Mouse (Mus musculus) neural tube, embryonic 15.5 days (tissue): ENCODE results near the gene Sirpa. TPM values are rescaled to one million over a fixed set of nuclear protein-coding genes. Genes with fewer than 3 reads are reported as not detected.

Source experiments
- ATAC-seq: fragments of 200-750 bp; cut with Nextera tagmentation; 2 replicates; pipeline ENCODE4 v1.8.0; 2017; ENCODE audit warnings: mild to moderate bottlenecking, moderate TSS enrichment, moderate library complexity; ENCODE audit not compliant: low FRiP score
- H3K27ac ChIP-seq: fragments of 300-500 bp; sonication (generic); replicated peaks from 2 replicates; pipeline ENCODE4 v1.5.1; 2015; ENCODE audit warnings: mild to moderate bottlenecking, inconsistent platforms
- H3K27me3 ChIP-seq: fragments of 300-500 bp; sonication (generic); replicated peaks from 2 replicates; pipeline ENCODE4 v1.6.1; 2015; ENCODE audit warnings: inconsistent platforms
- H3K36me3 ChIP-seq: fragments of 300-500 bp; sonication (generic); 2 replicates; pipeline ENCODE4 v1.6.1; 2015; ENCODE audit warnings: inconsistent platforms
- H3K4me1 ChIP-seq: fragments of 300-500 bp; sonication (generic); 2 replicates; pipeline ENCODE4 v1.6.1; 2015; ENCODE audit warnings: inconsistent platforms
- H3K4me2 ChIP-seq: fragments of 300-500 bp; sonication (generic); 2 replicates; pipeline ENCODE4 v1.6.1; 2015; ENCODE audit warnings: inconsistent platforms, mild to moderate bottlenecking, moderate library complexity
- H3K4me3 ChIP-seq: fragments of 300-500 bp; sonication (generic); replicated peaks from 2 replicates; pipeline ENCODE4 v1.5.1; 2015; ENCODE audit warnings: mild to moderate bottlenecking, inconsistent platforms
- H3K9ac ChIP-seq: fragments of 300-500 bp; sonication (generic); replicated peaks from 2 replicates; pipeline ENCODE4 v1.6.1; 2015; ENCODE audit warnings: mild to moderate bottlenecking, inconsistent platforms
- H3K9me3 ChIP-seq: fragments of 300-500 bp; sonication (generic); replicated peaks from 2 replicates; pipeline ENCODE4 v1.6.1; 2016; ENCODE audit warnings: inconsistent platforms
- WGBS: fragments of 180-500 bp; shearing (Covaris S2); methylation state at CpG from one replicate; pipeline ENCODE4 v1.1.7; 2015; ENCODE audit warnings: mixed read lengths; 5-methylcytosine and 5-hydroxymethylcytosine counted together
- polyA plus RNA-seq: library from polyadenylated mRNA; unstranded; fragments of >200 nt; fragmentation: Nextera tagmentation; extraction: Ambion mirVana; gene quantifications from 2 replicates; pipeline ENCODE4 v1.2.1, GENCODE M21; 2015

Sirpa gene
- polyA plus RNA-seq, 1 experiment from 2014 or later: 31.4 TPM

DNA sequence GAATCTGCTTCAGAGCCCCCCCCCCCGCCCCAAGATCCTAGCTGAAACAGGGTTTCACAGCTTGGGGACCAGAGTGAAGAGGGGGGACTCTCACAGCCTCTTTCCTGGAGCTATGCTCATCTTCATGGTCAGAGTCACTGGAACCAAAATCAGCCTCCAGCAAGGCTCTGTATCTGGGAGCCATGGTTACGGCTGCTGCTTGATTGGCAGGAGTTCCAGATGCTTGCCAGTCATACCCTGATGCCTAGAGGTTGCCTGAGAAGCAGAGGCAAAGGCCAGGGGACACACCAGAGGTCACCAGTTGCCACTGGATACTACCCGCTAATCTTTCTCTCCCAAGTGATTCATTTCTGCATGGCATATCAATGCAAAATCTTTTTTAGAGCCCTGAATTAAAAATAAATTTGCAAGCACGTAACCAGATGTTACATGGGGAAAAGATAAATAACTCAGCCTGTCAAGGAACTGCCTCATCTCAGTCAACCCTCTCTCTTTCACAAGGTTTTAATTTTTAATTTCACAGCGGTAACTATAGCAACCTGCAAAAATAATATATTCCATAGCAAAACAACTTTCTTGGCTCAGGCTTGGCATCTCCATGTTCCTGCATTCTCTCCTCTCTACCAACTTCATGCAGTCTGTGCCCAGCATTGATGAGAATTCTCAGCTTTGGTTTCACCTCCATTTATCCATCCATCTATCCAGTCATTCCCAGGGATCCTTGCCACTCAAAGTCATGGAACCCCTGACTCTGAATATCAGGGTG, 28.5 kb upstream of the Sirpa start:
- no peak overlapping the region for H3K27ac ChIP-seq

DNA sequence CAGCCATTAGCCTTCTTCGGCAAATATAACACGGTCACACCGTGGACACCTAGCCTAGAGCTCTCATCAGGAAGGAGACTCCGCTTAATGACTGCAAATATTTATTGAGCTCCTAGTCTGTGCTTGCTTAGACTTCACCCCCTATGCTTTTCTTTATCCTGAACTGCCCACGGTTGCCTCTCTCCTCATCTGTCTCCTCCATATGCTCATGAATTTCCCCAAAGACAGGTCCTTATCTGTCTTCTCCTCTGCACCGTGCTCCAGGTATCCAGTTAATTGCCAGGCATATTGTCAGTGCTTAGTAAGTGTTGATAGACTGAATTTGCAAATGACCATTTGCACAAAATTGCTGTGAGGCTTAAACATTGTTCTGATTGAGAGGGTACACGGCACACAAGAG, 23.5 kb upstream of the Sirpa start:
- Histone ChIP-seq H3K4me2 (no peak overlapping the region), H3K4me3 (no peak overlapping the region), H3K9ac (no peak overlapping the region), H3K36me3 (no peaks in the 10 kb centered on the region), H3K9me3 (no peaks in the 10 kb centered on the region), H3K4me1 (peaks cover 10% of the 10 kb centered on the region), H3K27ac (no peak overlapping the region), H3K27me3 (no peaks in the 10 kb centered on the region)
- WGBS: 84% methylated on average over 7 of the region's 7 CpGs
- no peak for ATAC-seq

More for the DNA sequence above, 28.5 kb upstream of the Sirpa start:
- ATAC-seq: no peak
- Histone ChIP-seq H3K4me3 (no peak overlapping the region), H3K36me3 (no peaks in the 10 kb centered on the region), H3K9ac (no peak overlapping the region), H3K27me3 (no peaks in the 10 kb centered on the region), H3K4me2 (no peak overlapping the region), H3K9me3 (no peaks in the 10 kb centered on the region), H3K4me1 (0 out of 2 replicates have a peak, but pooled peaks cover 3% of the 10 kb centered on the region)
- WGBS: 73% methylated on average over 5 of the region's 5 CpGs

DNA sequence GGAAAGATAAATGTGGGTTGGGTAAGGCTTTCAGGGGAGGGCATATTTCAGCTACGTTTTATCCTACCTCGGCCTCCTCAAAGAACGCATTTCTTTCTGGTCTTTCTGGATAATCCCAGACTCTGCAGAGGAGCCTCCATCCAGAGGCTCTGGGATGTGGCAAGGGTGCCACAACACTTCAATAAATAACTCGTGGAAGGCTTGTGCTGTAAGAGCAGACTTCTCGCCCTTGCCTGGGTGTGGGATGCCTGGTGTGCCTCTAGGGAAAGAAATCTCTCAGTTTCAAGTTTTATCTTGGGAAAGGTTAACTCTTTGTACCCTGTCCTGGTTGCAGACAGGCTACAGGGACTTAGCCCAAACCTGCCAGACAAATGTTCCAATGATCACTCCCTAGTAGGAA, 23.1 kb upstream of the Sirpa start:
- ATAC-seq: no peak
- H3K27me3 ChIP-seq: no peaks in the 10 kb centered on the region

DNA sequence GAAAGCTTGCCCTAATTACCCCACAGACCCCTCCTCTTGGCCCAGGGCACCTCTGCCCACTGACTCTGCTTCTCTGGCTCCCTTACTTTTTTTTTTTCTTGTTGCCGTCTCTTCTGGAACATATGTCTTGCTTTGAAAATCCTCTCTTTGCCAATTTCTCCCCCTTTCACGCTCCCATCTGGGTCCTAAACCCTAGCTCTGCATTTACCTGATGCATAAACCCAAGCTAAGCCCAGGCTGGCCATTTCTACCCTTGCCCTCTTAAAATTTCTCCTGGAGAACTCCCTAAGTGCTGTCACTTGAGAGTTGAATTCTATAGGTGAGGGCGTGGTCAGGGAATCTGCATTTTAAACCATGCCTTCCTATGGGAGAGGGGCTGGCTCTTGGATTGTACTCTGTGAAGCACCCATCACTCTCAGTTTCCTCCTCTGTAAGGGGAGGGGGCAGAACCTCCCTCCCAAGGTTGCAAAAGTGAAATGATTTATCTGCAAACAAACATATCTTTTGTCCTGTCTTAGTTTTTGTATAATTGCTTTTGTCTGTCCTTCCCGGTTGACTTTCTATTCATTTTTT, 18.8 kb upstream of the Sirpa start:
- no peaks in the 10 kb centered on the region for H3K9me3 ChIP-seq
- H3K4me3 ChIP-seq: peak overlapping the region; percentile 16; the same call in 1 of the 2 replicates
- peaks cover 26% of the 10 kb centered on the region for H3K4me1 ChIP-seq
- no peaks in the 10 kb centered on the region for H3K27me3 ChIP-seq
- H3K4me2 ChIP-seq: peak overlapping the region; percentile 57
- no peak for ATAC-seq
- 0 out of 2 replicates have a peak overlapping the region, but pooled peaks have one; percentile 14 for H3K9ac ChIP-seq
- H3K36me3 ChIP-seq: no peaks in the 10 kb centered on the region
- 14% methylated on average over 4 of the region's 4 CpGs for WGBS
- H3K27ac ChIP-seq: peak overlapping the region; percentile 79

More for the DNA sequence above, 23.1 kb upstream of the Sirpa start:
- 79% methylated on average over 5 of the region's 5 CpGs for WGBS
- Histone ChIP-seq H3K4me3 (no peak overlapping the region), H3K9ac (no peak overlapping the region), H3K27ac (no peak overlapping the region), H3K4me2 (no peak overlapping the region), H3K36me3 (no peaks in the 10 kb centered on the region), H3K4me1 (peaks cover 14% of the 10 kb centered on the region), H3K9me3 (no peaks in the 10 kb centered on the region)

DNA sequence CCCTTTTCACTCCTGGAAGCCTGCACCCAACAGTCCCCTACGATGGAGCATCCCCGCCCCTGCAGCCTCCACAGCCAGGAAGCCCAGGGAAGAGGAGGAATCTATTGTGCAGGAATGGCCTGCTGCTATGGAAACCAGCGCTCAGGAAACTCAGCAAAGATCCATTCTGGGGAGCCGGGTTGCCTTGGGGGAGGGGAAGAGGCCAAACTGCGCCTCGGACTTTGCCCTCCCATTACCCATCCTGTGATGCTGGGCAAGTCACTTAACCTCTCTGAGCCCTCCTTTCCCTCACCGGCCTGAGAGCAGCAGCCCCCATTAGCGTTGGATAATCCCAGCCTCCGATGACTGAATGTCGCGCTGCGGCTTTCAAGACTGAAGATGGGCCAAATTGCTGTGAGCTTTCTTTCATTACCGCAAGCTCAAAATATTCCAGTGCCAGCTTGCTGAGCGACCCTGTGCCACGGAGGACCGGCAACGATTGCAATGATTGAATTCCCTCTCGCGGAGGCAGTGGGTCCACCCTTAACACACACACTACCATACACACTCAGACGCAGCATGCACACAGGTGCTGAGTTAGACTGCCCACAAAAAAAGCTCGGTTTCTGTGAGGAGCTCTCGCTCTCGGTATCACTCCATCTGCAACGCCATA, 18.1 kb upstream of the Sirpa start:
- Histone ChIP-seq H3K9me3 (no peaks in the 10 kb centered on the region), H3K27me3 (no peaks in the 10 kb centered on the region), H3K9ac (peak overlapping the region; percentile 28; the same call in 1 of the 2 replicates), H3K4me3 (peak overlapping the region; percentile 16; the same call in 1 of the 2 replicates), H3K4me1 (peaks cover 26% of the 10 kb centered on the region), H3K4me2 (peak overlapping the region; percentile 57), H3K27ac (peak overlapping the region; percentile 79), H3K36me3 (no peaks in the 10 kb centered on the region)
- peak; percentile 88 for ATAC-seq
- WGBS: 4% methylated on average over 24 of the region's 24 CpGs

DNA sequence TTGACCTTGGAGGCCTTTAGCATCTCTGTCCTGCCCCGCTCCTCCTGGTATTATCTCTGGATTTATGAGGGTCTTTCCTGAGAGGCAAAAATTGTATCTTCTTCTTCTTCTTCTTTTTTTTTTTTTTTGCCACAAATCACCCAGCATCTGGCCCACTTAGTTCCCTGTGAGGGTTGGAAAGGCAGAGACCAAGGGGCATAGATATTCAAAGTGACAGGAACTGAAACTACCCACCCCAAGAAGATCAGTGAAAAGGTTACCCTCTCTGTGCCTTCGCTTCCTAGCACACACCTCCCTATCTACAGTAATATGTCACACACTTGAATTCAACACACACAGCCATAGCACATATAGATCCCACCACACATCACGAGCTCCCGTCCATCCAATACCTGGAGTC, 17.5 kb upstream of the Sirpa start:
- H3K9ac ChIP-seq: no peak overlapping the region

DNA sequence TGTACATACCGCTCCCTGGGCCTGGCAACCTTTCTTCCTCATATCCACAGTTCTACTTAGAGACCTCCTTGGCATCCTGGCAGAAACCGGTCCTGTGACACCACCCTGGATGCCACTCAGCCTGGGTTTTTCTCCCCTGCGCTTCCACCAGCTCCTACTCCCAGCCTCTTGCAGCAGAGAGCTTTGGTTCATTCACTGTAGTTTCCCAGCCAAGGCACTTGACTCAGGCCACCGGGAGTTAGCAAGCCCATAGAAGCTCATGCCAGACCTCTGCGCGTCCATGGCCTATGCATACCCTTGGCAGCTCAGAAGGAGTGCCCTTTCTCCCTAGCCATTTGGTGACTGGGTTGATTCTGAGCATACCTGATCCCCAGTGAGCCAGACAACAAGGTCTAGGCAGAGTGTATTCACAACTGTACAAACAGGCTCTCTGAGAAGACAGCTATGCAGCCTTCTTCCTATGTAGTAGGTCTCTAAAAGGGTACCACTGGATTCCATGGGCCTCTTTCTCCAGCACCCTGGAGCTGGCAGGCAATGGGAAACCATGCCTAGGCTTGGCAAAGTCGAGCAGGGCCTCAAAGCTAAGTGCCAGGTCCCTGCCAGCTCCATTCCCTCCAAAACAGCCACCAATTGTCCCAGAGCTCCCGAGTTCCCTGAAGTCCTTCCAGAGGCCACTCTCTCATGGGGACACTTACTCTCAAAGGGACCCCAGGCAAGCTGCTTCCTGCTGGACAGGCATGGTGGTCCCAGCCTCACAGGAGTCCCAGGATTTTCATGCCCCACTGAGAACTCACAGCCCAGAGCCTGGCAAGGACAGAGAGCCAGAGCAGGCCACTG, 15.8 kb upstream of the Sirpa start:
- Histone ChIP-seq H3K4me1 (peaks cover 26% of the 10 kb centered on the region), H3K4me2 (no peak overlapping the region), H3K27me3 (no peaks in the 10 kb centered on the region), H3K4me3 (no peak overlapping the region), H3K9me3 (no peaks in the 10 kb centered on the region), H3K36me3 (no peaks in the 10 kb centered on the region), H3K9ac (no peak overlapping the region), H3K27ac (peak overlapping the region; percentile 48; the same call in 1 of the 2 replicates)
- no peak for ATAC-seq
- 79% methylated on average over 8 of the region's 8 CpGs for WGBS

More for the DNA sequence above, 17.5 kb upstream of the Sirpa start:
- no peak overlapping the region for H3K4me3 ChIP-seq
- peaks cover 26% of the 10 kb centered on the region for H3K4me1 ChIP-seq
- no peaks in the 10 kb centered on the region for H3K9me3 ChIP-seq
- H3K27me3 ChIP-seq: no peaks in the 10 kb centered on the region
- peak overlapping the region; percentile 79 for H3K27ac ChIP-seq
- H3K4me2 ChIP-seq: peak overlapping the region; percentile 57
- 92% methylated on average over 4 of the region's 4 CpGs for WGBS
- no peaks in the 10 kb centered on the region for H3K36me3 ChIP-seq
- no peak for ATAC-seq

DNA sequence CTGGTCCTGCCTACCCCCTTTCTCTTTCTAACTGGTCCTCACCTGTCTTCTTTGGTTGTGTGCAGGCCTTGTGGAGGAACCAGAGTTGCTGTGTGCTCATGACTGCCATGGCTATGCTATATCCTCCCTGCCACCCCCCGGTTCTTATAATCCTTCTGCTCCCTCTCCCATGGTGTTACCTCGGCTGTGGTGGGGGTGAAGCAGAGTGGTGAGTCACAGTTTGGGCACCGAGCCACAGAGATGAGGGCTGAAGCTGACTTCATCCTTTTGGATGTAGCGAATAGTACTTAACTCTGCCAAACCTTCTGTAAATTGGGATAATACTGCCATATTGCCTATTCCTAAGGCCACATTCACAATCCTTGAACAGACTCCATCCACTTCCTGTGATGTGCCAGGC, 12.0 kb upstream of the Sirpa start:
- 91% methylated on average over 4 of the region's 4 CpGs for WGBS

DNA sequence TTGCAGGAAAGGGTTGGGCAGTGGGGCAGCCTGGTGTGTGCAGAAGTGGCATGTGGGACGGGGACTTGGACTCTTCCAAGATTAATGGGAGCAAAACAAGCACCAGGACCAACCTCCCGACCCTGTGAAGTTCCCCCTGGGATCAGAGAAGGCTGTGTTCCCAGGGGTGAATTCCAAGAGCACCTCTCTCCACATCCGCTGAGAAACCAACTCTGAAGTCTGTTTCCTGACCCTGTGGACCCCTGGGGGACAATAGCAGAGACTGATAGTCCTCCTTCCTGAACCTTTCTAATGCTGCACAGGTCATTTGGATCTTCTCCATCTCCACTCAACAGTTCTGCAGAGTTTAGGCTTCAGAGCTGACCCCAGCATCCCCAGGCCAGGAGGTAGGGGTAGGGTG, 10.8 kb upstream of the Sirpa start:
- H3K27me3 ChIP-seq: no peaks in the 10 kb centered on the region
- no peak overlapping the region for H3K4me3 ChIP-seq
- no peak for ATAC-seq
- no peaks in the 10 kb centered on the region for H3K36me3 ChIP-seq
- H3K9me3 ChIP-seq: no peaks in the 10 kb centered on the region
- H3K9ac ChIP-seq: no peak overlapping the region
- H3K4me1 ChIP-seq: peaks cover 3% of the 10 kb centered on the region; the same call in 1 of the 2 replicates
- H3K27ac ChIP-seq: no peak overlapping the region
- no peak overlapping the region for H3K4me2 ChIP-seq
- 58% methylated on average over 3 of the region's 3 CpGs for WGBS

More for the DNA sequence above, 12.0 kb upstream of the Sirpa start:
- Histone ChIP-seq H3K4me1 (peaks cover 4% of the 10 kb centered on the region), H3K4me3 (no peak overlapping the region), H3K27me3 (no peaks in the 10 kb centered on the region), H3K4me2 (no peak overlapping the region), H3K36me3 (no peaks in the 10 kb centered on the region), H3K9ac (no peak overlapping the region), H3K9me3 (no peaks in the 10 kb centered on the region), H3K27ac (no peak overlapping the region)
- no peak for ATAC-seq

DNA sequence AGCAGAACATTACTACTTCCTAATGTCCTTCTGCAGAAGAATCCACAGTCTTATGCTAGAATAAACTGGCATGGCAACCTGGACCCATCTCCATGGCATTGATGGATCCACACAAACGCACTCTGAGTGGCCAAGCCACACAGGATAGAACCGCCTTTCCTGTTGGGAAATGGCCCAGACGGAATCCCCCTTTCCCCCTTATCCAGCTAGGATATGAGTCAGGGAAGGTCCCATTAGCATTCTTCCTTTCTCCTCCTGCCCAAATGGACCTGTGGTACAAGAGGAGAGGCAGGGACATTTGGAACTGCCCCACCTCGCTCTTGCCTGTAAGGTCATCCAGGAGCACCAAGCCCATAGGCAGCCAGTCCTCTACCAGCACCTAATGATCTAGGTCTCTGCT, 10.4 kb upstream of the Sirpa start:
- Histone ChIP-seq H3K4me3 (no peak overlapping the region), H3K4me1 (peaks cover 3% of the 10 kb centered on the region; the same call in 1 of the 2 replicates), H3K27me3 (no peaks in the 10 kb centered on the region), H3K4me2 (no peak overlapping the region), H3K36me3 (no peaks in the 10 kb centered on the region), H3K27ac (no peak overlapping the region), H3K9ac (no peak overlapping the region), H3K9me3 (no peaks in the 10 kb centered on the region)
- no peak for ATAC-seq
- 88% methylated on average over 4 of the region's 4 CpGs for WGBS

DNA sequence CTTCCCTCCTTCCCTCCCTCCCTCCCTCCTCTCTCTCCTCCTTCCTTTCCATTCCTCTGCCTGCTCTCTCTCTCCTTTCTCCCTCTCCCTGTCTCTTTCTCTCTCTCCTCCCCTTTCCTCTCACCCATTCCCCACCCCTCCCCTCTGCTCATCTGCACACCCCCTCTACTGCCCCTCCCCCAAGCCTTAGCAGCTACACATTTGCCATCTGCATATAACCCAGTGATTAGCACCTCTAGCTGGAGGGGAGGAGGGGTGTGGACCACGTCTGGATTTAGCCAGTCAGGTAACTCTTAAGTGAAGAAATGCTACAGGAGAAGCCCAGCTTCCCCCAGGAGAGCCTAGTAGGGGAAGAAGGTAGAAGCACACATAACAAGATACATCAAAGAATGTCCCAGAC, 7.7 kb upstream of the Sirpa start:
- no peak overlapping the region for H3K4me2 ChIP-seq
- 11% methylated on average over 1 of the region's 1 CpGs for WGBS
- H3K9ac ChIP-seq: no peak overlapping the region
- no peaks in the 10 kb centered on the region for H3K9me3 ChIP-seq
- no peaks in the 10 kb centered on the region for H3K36me3 ChIP-seq
- H3K27ac ChIP-seq: no peak overlapping the region
- peaks cover 14% of the 10 kb centered on the region for H3K4me1 ChIP-seq
- H3K4me3 ChIP-seq: no peak overlapping the region
- no peak for ATAC-seq
- no peaks in the 10 kb centered on the region for H3K27me3 ChIP-seq
